Mouse (Mus musculus) adrenal gland, postnatal 10 days (tissue): ENCODE results near the gene Dnmt3l. TPM values are rescaled to one million over a fixed set of nuclear protein-coding genes. Genes with fewer than 3 reads are reported as not detected.

ENCODE experiments used
- DNase-seq: peaks from one replicate; pipeline ENCODE4 v3.0.0; 2021; ENCODE audit warnings: mixed read lengths
- total RNA-seq, 2 experiments: library from RNA; stranded (reverse); gene quantifications; 2 replicates each; pipeline ENCODE4 v1.2.3; 2021

The Dnmt3l gene
- total RNA-seq, 2 experiments from 2014 or later = 2.4 to 6.4 TPM

DNA sequence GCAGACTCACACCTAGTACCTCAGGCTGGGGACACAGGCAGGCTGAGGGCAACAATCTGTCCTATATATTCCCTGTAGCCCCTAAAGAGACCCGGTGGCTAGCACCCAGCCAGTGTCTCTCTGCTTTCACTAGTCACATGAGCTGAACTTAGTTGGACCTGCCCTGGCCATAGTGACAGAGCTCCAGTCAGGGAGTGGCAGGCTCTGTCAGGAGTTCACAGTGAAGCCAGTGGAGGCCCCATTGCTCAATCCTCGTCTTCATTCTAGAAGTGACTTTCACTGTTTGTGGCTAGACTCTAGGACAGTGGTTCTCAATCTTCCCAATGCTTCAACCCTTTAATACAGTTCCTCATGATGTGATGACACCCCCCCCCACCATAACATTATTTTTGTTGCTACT, 9.8 kb upstream of the Dnmt3l start:
- no peak for DNase-seq

DNA sequence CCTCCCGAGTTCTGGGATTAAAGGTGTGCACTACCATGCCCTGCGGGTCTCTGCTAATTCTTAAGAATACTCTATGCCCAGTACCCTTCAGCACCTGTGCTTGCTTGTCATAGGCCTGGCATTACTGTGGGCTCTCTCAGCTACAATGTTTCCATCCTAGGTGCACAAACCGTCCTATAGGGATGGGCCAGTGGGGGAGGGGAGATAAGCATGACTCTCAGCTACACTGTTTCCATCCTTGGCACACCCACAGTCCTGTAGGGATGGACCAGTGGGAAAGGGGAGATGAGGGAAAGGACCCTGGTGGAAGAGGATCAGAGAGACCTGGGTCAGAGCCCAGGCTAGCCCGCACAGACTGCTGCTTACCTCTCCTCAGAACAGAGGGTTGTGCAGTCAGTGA, 4.6 kb upstream of the Dnmt3l start:
- no peak for DNase-seq

DNA sequence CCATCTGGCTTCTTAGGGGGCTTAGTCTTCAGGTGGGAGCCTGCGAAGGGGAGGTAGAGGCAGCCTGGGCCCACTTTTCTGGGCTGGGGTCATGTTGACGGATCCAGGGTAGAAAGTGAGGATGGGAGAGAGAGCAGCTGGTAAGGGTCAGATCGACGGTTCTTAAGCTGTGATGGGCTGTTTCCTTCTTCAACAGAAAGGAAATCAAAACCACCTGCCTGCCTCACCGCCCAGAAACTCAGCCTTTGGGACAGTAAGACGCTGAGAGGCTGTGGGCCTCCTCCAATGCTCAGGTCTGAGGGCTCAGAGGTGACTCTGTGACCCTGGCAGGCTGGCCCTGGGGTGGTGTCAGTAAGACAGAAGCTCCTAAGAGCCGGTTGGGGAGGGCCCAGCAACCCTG, 349 bp downstream of the Dnmt3l start:
- DNase-seq = no peak

DNA sequence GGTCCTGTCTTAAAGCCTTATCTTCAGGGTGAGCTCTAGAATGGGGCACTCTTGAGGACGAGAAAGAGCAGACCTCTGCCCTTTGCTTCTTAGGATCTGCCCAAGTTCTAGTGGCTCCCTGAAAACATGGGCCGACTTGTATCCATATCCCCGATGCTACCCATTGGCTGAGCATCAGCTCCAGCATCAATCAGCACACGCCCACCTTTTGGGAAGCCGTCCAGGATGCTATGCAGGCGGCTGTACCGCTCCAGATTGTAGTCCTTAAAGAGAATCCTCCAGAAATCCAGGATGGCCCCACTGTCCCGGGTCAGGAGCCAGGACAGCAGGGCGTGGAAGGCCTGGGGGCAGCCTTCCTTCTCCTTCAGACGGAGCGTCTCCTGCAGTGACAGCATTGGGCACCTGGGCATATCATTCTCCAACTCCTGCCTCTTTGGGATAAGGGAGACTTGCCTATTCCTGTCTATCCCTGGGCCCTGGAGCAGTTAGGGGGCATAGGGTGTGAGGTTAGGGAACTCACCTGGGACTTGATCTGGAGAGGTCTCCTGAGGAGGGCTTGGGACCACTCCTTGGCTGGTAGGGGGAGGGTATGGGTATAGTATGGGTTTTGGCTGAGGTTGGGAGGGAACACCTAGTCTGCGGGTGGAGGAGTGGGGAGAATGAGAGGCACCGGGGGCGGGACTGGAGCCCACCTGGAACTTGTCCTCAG, 1.1 kb downstream of the Dnmt3l start:
- DNase-seq = no peak

DNA sequence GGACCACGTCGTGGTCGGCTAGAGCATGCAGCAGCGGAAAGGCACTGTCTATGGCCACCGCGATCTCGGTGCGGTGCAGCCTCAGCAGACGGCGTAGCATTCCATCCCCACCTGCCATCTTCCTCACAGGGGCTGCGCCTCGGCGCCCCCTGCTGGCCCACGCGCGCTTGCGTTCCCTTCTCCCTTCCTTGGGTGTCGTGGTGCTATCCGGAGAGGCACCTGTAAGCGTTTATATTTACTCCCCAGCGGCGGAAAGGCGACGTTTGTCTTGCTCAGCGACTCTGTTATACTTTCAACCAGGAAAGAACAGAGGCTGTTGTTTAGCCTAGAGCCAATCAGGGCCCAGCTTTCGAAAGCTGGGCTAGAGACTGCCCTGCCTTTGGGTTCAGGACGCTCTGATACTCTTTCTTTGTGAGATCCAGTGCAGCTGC, 1.7 kb downstream of the Dnmt3l start, which contains the start of gene Aire:
Gene Aire (minus strand): TSS at position 205 of the 431 bp plus-strand sequence.
- DNase-seq = peak; percentile 77

DNA sequence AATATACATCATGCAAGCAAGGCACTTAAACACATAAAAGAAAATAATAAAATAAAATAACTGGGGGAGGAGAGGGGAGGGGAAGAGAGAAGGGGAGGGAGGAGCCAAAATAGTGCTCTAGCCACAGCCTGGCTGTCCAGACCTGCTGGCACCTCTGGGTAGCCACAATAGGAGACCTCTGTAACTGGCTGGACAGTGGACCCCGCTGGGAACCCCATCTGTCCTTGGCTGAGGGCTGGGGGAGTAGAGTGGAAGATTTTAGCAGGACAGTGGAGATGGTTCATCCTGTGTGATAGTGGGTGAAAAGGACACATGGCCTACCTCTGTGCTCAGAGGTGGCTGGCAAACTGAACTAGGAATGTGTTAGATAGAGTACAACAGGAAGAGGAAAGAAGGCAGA, 2.8 kb downstream of the Dnmt3l start:
- no peak for DNase-seq

DNA sequence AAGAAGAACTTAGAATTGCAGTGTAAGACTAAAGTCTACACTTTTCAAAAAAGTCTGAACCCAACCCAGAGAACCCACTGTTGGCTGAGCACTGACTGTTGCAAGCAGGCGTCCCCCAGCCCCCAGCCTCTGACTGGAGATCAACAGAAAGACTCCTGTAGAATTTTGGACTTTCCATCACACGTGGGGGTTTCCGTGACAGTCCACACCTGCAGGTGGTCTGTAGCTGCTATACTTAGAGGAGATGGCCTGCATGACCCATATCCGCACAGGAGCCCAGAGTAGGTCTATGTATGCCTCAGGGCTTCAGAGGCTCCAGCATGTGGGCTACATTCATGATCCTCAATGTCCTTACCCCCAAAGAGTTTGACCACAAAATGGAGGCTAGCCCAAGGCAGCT, 4.6 kb downstream of the Dnmt3l start:
- no peak for DNase-seq

DNA sequence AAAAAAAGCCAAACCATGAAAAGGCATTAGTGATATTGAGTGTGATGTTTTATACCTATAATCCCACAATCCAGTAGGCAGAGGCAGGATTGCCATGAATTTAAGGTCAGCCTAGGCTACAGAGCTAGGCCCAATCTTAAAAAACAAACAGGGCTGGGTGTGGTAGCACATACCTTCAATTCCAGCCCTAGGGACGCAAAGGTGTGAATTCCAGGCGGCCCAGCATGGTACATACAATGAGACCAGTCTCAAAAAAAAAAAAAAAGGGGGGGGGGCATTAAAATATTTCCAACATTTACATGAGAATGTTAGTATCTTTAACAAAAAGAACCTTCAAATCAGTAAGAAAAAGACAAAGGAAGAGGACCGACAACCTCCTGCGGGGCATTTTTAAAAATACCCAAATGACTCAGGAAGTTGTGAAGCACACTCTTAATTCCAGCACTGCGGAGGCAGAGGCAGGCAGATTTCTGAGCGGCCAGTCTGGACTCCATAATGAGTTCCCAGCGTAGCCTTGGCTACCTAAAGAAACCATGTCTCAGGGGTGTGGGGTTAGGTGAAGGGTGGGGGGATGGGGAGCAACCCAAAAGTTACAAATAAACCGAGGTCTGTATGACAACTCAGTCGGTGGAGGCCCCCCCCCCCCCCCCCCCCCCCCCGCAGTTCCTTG, 6.4 kb downstream of the Dnmt3l start:
- DNase-seq = no peak

DNA sequence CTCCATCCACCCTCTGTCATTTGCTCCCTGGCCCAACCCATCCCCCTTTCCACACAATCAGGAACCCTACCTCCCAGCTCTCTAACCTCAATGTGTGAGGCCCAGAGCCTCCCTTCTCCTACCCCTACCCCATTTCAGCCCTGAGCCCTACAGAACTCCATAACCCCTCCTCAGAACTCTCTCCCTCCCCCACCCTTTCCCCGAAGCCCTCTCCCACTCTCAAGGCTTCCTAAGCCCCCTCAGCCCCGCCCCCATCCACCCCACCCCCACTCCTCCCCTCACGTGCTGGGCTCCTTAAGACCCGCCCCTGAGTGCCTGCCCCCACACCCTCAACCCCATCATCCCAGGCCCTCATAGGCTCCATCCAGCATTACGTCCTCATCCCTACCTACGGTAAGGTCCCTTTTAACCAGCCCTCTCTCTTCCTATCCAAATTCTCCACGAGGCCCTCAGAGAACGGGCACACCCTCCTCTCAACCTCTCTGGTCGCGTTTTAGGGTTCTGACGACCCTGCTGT, 7.8 kb downstream of the Dnmt3l start:
- no peak for DNase-seq

DNA sequence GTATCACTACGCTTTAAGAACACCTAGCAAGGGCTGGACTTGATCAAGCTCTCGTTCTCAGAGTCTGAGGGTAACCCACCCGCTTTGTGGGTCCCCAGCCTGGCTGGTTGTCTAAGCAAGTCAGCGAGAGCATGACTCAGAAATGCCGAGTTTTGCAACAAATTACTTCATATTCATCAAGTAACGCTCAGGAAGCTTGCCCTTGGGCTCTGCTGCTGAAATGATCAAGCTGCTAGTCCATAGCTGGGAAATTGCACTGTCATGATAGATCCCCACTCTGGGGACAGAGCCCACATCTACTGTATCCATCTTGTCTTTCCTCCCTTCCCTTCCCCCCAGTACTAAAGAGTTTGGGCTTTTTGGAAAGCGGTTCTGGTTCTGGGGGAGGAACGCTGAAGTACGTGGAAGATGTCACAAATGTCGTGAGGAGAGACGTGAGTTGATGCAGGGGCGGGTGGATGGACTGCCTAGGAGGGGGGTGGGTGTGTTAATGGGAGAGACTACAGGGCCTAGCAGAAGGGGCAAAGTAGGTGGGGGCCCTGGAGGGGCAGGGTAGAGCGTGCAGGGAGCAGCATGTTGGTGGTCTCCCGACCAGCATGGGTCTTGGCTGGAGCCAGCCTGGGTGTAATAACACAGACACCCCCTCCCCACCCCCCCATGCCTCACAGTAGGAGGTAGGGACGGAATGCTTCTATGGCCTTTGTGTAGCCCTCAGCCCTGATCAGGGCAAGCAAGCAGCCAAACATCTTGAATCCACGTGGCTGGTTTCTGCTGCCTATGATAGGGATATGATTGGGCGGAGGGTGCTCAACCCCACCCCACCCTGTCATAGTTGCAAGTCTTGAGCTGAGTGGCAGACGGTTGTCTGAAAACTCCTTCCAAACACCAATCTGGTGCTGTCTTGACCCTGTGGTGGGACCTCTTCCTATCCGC, 13.2 kb downstream of the Dnmt3l start:
- peak; percentile 55 for DNase-seq

DNA sequence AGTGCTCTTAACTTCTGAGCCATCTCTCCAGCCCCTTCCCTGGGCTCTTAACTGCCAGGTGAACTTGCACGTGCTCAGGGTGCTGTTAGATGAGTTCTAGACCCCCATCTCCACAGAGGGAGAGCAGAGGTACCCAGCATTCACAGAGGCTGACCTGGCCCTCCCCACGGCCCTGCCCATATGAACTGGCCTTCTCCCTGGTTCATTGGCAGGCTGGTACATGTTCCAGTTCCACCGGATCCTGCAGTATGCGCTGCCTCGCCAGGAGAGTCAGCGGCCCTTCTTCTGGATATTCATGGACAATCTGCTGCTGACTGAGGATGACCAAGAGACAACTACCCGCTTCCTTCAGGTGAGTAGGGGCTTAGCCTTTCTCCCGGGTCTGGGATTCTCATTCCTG, 15.3 kb downstream of the Dnmt3l start:
- no peak for DNase-seq

DNA sequence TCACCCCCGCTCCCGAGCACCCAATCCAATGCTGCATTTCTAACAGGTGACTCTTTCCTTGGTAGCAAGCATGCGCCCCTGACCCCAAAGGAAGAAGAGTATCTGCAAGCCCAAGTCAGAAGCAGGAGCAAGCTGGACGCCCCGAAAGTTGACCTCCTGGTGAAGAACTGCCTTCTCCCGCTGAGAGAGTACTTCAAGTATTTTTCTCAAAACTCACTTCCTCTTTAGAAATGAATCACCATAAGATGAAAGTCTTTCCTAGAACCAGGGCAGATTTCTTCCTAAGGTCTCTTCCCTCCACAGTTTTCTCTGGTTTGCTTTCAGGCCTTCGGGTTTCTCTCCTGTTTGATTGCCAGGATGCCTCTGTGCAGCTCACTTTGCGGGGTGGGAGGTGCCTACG, 21.4 kb downstream of the Dnmt3l start:
- no peak for DNase-seq

DNA sequence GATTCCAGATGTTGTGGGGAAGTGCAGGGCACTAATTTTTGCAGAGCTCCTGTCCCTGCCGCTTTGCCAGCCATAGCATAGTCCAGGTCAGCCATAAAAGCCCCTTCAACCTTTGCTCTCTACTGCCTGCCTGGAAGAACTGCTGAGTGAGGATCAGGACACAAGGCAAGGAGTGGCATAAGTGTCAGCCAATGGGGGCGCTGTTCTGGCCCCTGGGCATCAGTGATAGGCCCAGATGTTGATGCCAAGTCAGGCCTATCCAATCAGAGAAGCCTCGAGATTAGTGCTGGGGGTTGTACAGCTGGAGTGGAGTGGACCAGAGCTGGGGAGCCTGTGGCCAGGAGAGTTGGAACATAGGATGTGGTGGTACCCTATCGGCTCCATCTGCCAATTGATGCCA, 25.5 kb downstream of the Dnmt3l start:
- DNase-seq = peak; percentile 26

DNA sequence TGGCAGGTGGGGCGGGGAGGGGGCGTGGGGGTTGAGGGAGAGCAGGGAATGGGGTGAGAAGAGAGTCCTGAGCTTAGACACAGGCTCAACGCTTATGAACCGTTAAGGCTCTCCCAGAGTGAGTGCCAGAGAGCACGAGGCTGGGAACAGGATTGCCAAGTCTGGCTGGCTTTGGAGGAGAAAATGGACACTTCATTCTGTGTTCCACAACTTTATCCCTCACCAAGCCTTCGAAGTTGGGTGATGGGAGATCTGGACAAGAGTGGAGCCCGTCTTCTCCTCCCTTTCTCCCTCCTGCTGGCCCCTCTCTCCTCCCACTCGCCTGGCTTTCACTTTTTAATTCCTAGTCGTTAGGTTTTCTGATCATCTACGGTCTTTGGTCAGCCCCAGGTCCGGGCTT, 26.8 kb downstream of the Dnmt3l start:
- DNase-seq = peak; percentile 20

DNA sequence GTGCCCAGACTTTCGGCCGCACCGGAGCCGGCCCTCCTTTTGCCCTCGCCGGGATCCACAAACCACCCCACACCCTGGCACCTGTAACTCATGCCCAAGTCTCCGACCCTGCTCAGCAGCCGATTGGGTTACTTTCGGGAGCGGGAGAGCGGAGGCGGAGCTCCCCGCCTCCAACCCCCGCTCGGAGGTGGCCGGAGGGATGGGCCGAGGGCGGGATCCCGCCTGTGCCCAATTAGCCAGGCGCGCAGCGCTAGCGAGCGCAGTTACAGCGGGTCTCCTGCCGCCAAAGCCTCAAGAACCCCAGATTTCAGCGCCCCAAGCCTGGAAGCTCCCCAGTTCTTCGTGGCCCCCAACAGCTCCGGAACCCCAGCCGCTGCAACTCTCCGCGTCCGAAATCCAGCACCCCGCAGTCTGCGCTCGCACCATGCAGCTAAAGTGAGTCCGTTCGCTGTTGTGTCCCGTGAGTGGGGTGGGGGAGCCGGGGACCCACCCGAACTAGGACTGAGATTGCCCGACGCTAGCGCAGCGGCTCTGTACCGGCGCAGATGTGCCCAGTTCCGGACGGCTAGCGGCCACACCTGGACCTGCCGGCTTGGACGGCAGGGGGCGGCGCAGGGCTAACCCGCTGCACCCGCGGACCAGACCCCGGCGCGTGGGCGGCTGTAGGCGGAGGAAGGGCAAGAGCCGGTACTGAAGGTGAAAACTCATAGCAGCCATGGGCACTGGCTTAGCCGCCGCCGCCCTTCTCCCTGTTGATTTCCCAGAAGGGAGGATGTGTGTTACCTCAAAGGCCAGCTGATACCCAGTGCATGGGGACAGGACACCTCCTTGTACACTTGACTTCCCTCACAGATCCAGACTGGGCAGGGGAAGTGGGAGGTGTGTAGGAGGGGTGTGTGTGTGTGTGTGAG, 27.6 kb downstream of the Dnmt3l start, which contains the start of gene Icosl:
Gene Icosl (plus strand): TSS at position 202 of the 911 bp plus-strand sequence.
- peak; percentile 90 for DNase-seq

DNA sequence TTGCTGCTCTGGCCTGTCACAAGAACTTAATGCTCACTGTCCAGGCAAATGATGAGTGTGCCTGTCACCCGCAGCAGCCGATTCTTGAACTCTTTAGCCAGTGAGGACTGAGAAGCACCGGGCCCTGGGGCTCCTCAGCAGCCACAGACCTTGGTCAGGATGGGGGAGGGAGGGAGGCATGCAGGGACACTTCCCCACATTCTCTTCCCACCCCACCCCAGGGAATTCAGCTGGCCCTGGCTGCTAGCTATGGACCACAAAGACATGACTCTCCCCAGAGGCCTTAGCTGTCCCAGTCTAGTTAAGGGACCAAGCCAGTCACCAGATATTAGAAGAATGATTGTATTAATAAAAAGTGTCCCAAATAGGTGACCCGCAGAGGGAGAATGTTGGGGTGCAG, 32.4 kb downstream of the Dnmt3l start:
- DNase-seq = no peak

DNA sequence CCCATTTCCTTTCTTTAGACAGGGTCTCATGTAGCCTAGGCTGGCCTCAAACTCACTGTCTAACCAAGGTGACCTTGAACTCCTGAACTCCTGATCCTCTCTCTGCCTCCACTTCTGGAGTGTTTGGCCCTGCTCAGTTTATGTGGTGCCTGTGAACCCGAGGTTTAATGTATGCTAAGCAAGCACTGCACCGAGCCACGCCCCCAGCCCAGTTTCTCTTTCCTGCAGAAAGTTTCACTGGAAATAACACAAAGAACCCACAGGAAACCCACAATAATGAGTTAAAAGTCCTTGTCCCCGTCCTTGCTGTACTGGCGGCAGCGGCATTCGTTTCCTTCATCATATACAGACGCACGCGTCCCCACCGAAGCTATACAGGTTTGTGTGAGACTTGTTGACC, 33.2 kb downstream of the Dnmt3l start:
- DNase-seq = no peak

DNA sequence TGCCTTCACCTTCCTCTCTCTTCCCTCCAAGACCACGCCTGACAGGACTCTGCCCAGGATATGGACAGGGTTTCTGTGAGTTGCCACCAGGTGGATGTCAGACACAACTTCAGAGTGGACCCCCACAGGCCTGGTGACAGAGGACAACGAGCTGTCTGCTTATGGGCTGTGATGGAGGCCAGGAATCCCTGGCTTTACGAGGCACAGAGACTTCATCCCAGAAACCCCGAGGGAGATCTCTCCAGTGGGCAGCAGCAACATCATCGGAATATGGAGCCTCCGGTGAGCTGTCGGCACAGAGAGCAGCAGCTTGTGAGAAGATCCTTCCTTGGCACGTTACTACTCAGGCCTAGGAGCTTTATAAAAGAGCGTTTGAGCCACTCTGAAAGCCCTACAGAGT, 36.1 kb downstream of the Dnmt3l start:
- DNase-seq = no peak

DNA sequence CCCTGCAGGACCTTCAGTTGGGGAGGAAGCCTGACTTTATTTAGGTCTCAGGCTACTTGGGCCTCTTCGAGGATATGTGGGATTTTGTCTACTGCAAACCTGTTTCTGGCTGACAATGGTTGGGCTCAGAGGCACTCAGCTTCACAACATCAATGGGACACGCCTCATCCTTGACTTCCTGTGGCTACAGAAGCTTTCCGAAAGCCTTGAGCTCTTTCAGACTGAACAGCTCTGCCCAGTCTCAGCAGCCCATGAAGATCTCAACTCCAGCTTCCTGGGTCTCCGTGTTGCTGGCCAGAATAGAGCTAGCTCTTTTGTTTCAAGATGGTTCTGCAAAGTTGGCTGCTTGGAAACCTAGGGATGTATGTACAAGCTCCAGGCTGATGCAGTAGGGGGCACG, 36.5 kb downstream of the Dnmt3l start:
- DNase-seq = no peak

DNA sequence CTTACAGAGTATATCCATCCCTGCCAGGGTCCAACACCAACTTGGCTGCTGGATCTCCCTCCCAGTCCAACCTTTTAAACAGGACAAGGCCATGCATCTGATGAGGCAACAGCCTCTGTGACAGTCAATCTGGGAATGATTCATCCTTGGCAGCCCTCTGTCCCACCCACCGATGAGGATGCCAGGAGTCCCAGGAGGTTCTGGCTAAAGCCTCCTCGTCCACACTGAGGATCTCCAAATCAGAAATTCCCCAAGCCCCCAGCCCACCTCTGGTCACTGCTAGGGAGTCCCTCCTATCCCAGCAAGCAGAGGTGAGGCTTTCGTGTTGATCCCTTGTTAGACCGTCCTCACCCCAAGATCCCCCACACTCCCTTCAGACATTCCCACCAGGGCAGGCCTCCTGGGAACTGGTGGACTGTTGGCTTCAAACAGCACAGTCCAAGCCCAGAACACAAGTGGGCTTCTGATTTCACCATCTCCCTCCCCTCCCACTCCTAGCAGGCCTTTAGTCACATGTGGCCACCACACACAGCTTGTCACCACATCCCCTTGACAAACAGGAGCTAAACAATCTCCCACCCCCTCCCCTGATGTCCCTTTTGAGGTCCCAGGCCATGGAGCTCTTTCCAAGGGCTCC, 38.3 kb downstream of the Dnmt3l start:
- DNase-seq = peak; percentile 75

DNA sequence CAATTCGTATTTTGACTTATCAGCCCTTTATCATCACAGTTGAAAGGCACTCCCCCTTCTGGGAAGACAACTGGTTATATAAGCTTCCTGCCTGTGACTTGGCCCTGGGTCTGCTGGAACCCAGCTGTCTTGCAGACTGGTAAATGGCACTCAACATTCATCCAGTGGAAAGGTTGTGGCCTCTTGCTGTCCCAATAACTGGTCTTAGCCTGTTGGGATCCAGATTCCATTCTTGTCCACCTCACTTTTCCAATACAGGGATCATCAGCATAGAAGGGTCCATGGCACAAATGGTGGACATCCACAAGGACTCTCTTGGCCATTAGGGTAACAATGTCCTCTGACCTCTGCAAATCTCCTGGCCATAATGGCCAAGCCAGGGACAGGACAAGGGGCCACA, 42.3 kb downstream of the Dnmt3l start:
- no peak for DNase-seq
